Mouse (Mus musculus) spleen, adult 2 months (tissue): ENCODE data around the gene Rbm39. TPM values are rescaled to one million over a fixed set of nuclear protein-coding genes. Genes with fewer than 3 reads are reported as not detected.
A peak's percentile ranks its signal among the peaks of the same experiment; 100 is the strongest.

Experiments
- DNase-seq, 2 experiments: peaks; one replicate each; pipeline versions ENCODE4 v3.0.0 to v3.0.0-alpha.2; 2012 to 2021; ENCODE audit warnings: low spot score in 2 of 2, low read depth in 1 of 2
- H3K27ac ChIP-seq: fragments of 200-500 bp; 2 replicates; pipeline ENCODE4 v1.5.1; 2012; ENCODE audit warnings: low read length, inconsistent platforms; ENCODE audit not compliant: insufficient read depth
- H3K27me3 ChIP-seq: fragments of 200-500 bp; 2 replicates; pipeline ENCODE4 v1.6.1; 2012; ENCODE audit warnings: mild to moderate bottlenecking, moderate library complexity, low read length, inconsistent platforms; ENCODE audit not compliant: control insufficient read depth, insufficient read depth
- H3K36me3 ChIP-seq: fragments of 200-500 bp; 2 replicates; pipeline ENCODE4 v1.6.1; 2012; ENCODE audit warnings: mild to moderate bottlenecking, low read length, inconsistent platforms; ENCODE audit not compliant: control insufficient read depth, insufficient read depth
- H3K4me1 ChIP-seq: fragments of 200-500 bp; 2 replicates; pipeline ENCODE4 v1.6.1; 2011; ENCODE audit warnings: inconsistent platforms; ENCODE audit not compliant: control insufficient read depth, insufficient read depth, insufficient read length
- H3K4me3 ChIP-seq: fragments of 200-500 bp; 2 replicates; pipeline ENCODE4 v1.5.1; 2011; ENCODE audit warnings: mild to moderate bottlenecking, inconsistent platforms; ENCODE audit not compliant: insufficient read depth, insufficient read length; ENCODE audit errors: extremely low read depth
- CTCF ChIP-seq: fragments of 200-500 bp; IDR thresholded peaks from 2 replicates; pipeline ENCODE4 v1.5.1; 2011; ENCODE audit warnings: mild to moderate bottlenecking, inconsistent platforms; ENCODE audit not compliant: insufficient read depth, insufficient read length, insufficient replicate concordance; ENCODE audit errors: extremely low read depth
- POLR2A ChIP-seq: fragments of 200-500 bp; IDR thresholded peaks from 2 replicates; pipeline ENCODE4 v1.6.1; 2011; ENCODE audit warnings: low read depth, low read length, inconsistent platforms
- WGBS: fragments of 180-500 bp; shearing (Covaris S2); methylation state at CpG from one replicate; pipeline ENCODE4 v1.1.7; 2018; 5-methylcytosine and 5-hydroxymethylcytosine counted together
- polyA plus RNA-seq: library from polyadenylated mRNA; depleted of rRNA; stranded (reverse); fragments of >200 nt; gene quantifications from 2 replicates; pipeline ENCODE4 v1.2.3, GENCODE M21; 2012

Gene Rbm39
- polyA plus RNA-seq, 1 experiment: 57.7 TPM

GRCm38 (mm10) chr2:156180824-156181590 lies 969 bp upstream of the Rbm39 start:
- Histone ChIP-seq H3K27me3 (no peaks in the 10 kb centered on the region), H3K27ac (peak overlapping the region; percentile 93), H3K36me3 (peaks cover 13% of the 10 kb centered on the region), H3K4me1 (peaks cover 6% of the 10 kb centered on the region), H3K4me3 (peak overlapping the region; percentile 65)
- no peak for DNase-seq
- TF ChIP-seq CTCF (no peak), POLR2A (no peak)
- WGBS: 11% methylated on average over 8 of the region's 8 CpGs

- under 1% methylated on average over 41 of the region's 41 CpGs for WGBS
These were observed 293 bp downstream of the Rbm39 start for GRCm38 (mm10) chr2:156179796-156180093.

GRCm38 (mm10) chr2:156179046-156179795 lies 817 bp downstream of the Rbm39 start:
- peak; percentile 74 to 82 for DNase-seq
- Histone ChIP-seq H3K4me1 (peaks cover 6% of the 10 kb centered on the region), H3K4me3 (peak overlapping the region; percentile 97), H3K27ac (peak overlapping the region; percentile 98), H3K36me3 (peaks cover 19% of the 10 kb centered on the region), H3K27me3 (no peaks in the 10 kb centered on the region)
- WGBS: 1% methylated on average over 47 of the region's 47 CpGs
- TF ChIP-seq CTCF (no peak), POLR2A (peak; percentile 33)

More at GRCm38 (mm10) chr2:156179796-156180093, 293 bp downstream of the Rbm39 start:
- Histone ChIP-seq H3K4me3 (peak overlapping the region; percentile 97), H3K4me1 (peaks cover 6% of the 10 kb centered on the region), H3K27ac (peak overlapping the region; percentile 98), H3K36me3 (peaks cover 15% of the 10 kb centered on the region), H3K27me3 (no peaks in the 10 kb centered on the region)
- TF ChIP-seq POLR2A: no peak
- DNase-seq: no peak

GRCm38 (mm10) chr2:156177651-156178050 lies 2.4 kb downstream of the Rbm39 start:
- H3K36me3 ChIP-seq: peaks cover 26% of the 10 kb centered on the region
- H3K4me3 ChIP-seq: no peak overlapping the region
- H3K27ac ChIP-seq: no peak overlapping the region
- peaks cover 6% of the 10 kb centered on the region for H3K4me1 ChIP-seq
- no peak for TF ChIP-seq CTCF
- no peak for TF ChIP-seq POLR2A
- H3K27me3 ChIP-seq: no peaks in the 10 kb centered on the region
- no peak for DNase-seq
- WGBS: 59% methylated on average over 7 of the region's 7 CpGs

- H3K27me3 ChIP-seq: no peaks in the 10 kb centered on the region
- WGBS: 46% methylated on average over 6 of the region's 6 CpGs
- TF ChIP-seq POLR2A: no peak
- TF ChIP-seq CTCF: no peak
- H3K27ac ChIP-seq: no peak overlapping the region
- H3K4me1 ChIP-seq: peaks cover 6% of the 10 kb centered on the region
- H3K4me3 ChIP-seq: no peak overlapping the region
- DNase-seq: no peak
- peaks cover 29% of the 10 kb centered on the region for H3K36me3 ChIP-seq
These were observed 3.0 kb downstream of the Rbm39 start for GRCm38 (mm10) chr2:156177079-156177478.

GRCm38 (mm10) chr2:156166557-156166956 lies 13.5 kb downstream of the Rbm39 start:
- H3K27ac ChIP-seq: no peak overlapping the region
- no peaks in the 10 kb centered on the region for H3K27me3 ChIP-seq
- no peak for DNase-seq
- H3K4me3 ChIP-seq: no peak overlapping the region
- TF ChIP-seq CTCF (no peak), POLR2A (no peak)
- H3K36me3 ChIP-seq: peaks cover 56% of the 10 kb centered on the region
- WGBS: 92% methylated on average over 5 of the region's 5 CpGs
- no peaks in the 10 kb centered on the region for H3K4me1 ChIP-seq

- 89% methylated on average over 1 of the region's 1 CpGs for WGBS
- H3K27ac ChIP-seq: no peak overlapping the region
- no peaks in the 10 kb centered on the region for H3K4me1 ChIP-seq
- DNase-seq: no peak
- peaks cover 57% of the 10 kb centered on the region for H3K36me3 ChIP-seq
- H3K4me3 ChIP-seq: no peak overlapping the region
- no peak for TF ChIP-seq POLR2A
- TF ChIP-seq CTCF: no peak
- no peaks in the 10 kb centered on the region for H3K27me3 ChIP-seq
These were observed 14.6 kb downstream of the Rbm39 start for GRCm38 (mm10) chr2:156165478-156165877.
